In the genomic region with DNA sequence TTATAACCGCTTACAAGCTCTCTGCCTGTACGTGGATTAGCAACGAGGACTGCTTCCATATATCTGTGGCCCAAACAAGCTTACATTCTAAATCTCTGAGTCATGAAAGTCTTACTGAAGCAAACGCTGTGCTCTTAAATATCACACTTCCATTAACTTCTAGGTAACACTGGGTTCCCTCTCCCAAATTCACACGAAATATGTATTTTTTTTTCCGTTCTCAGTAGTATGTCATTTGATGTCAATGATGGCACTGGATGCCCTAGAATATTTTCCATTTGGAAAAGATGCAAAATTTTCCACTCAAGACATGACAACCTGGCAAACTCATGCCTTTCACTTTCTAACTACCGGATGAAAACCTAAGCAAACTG, we compare ENCODE assay signal across 9 mouse cellular contexts. TPM values are rescaled to one million over a fixed set of nuclear protein-coding genes. Genes with fewer than 3 reads are reported as not detected.
DNase-seq lines count a peak whose midpoint lies in the region; ATAC-seq and TF ChIP-seq lines count a peak whose summit lies in the region.
"Had no signal": no experiment of that assay in that cellular context is flagged by ENCODE, and none has a peak within 500 bp of the region (broad histone marks: within the 10 kb centered on the region; RNA-seq: fewer than 3 reads in every experiment).

No protein-coding gene starts in this region.

- WGBS in heart, embryonic 14.5 days = 24% methylated on average over 7 of the region's 7 CpGs
- WGBS in forebrain, embryonic 11.5 days = 43% methylated on average over 7 of the region's 7 CpGs
- 21% methylated on average over 7 of the region's 7 CpGs for WGBS in liver, embryonic 15.5 days (ENCODE audit: insufficient replicate concordance)

- H3K4me2 ChIP-seq in heart, embryonic 14.5 days (ENCODE audit: low read length) = peak overlapping the region; percentile 88
- peak overlapping the region; percentile 77 for H3K4me2 ChIP-seq in forebrain, embryonic 11.5 days (ENCODE audit: low read depth, low read length, severe bottlenecking)
- peak overlapping the region; percentile 69 for H3K4me2 ChIP-seq in liver, embryonic 15.5 days

- H3K9me3 ChIP-seq in heart, embryonic 14.5 days (ENCODE audit: control insufficient read depth, low read length) = no peaks in the 10 kb centered on the region
- no peaks in the 10 kb centered on the region for H3K9me3 ChIP-seq in ES-Bruce4 (replicated peaks; ENCODE audit: control insufficient read depth, insufficient read depth, low read length, poor library complexity, severe bottlenecking)
- H3K9me3 ChIP-seq in forebrain, embryonic 11.5 days (ENCODE audit: control insufficient read depth, low read length) = no peaks in the 10 kb centered on the region
- H3K9me3 ChIP-seq in liver, embryonic 15.5 days (replicated peaks) = no peaks in the 10 kb centered on the region

- intact Hi-C loops in heart, postnatal 25 days (cut with DNase I) = no loop called here
- intact Hi-C loops in left cerebral cortex, postnatal 36 days (cut with DNase I) = no loop called here

- H3K9ac ChIP-seq in heart, embryonic 14.5 days (ENCODE audit: low read length) = peak overlapping the region; percentile 94
- H3K9ac ChIP-seq in ES-Bruce4 (ENCODE audit: low read depth, poor library complexity, severe bottlenecking) = peak overlapping the region; percentile 83
- H3K9ac ChIP-seq in forebrain, embryonic 11.5 days (ENCODE audit: low read length) = peak overlapping the region; percentile 89
- peak overlapping the region; percentile 91 for H3K9ac ChIP-seq in liver, embryonic 15.5 days

- no peak for TF ChIP-seq POLR2A in ES-Bruce4 (IDR thresholded peaks at IDR 0.05; ENCODE audit: insufficient read depth, low read length)

- H3K4me1 ChIP-seq in heart, embryonic 14.5 days (ENCODE audit: control insufficient read depth in 2 of 2, insufficient read depth in 2 of 2, low read length in 2 of 2) = no peaks in the 10 kb centered on the region; a peak in 1 of 4 replicates
- peaks cover 2% of the 10 kb centered on the region for H3K4me1 ChIP-seq in ES-Bruce4 (ENCODE audit: control insufficient read depth, insufficient read depth, low read length)
- H3K4me1 ChIP-seq in forebrain, embryonic 11.5 days (replicated peaks; ENCODE audit: control insufficient read depth, insufficient read depth, low read length) = no peaks in the 10 kb centered on the region
- H3K4me1 ChIP-seq in liver, embryonic 15.5 days (replicated peaks) = peaks cover 18% of the 10 kb centered on the region

- DNase-seq in heart, postnatal 25 days (ENCODE audit: low spot score) = no peak
- DNase-seq in forebrain, embryonic 11.5 days (ENCODE audit: low spot score) = no peak
- no peak for DNase-seq in left cerebral cortex, postnatal 36 days (ENCODE audit: low spot score in 2 of 2)
- DNase-seq in spleen, adult 18-20 months = no peak
- DNase-seq in kidney, adult 18-20 months = no peak

- peak overlapping the region; percentile 67 to 87 for H3K27ac ChIP-seq in heart, embryonic 14.5 days (replicated peaks in 1 of 2; ENCODE audit: control insufficient read depth in 1 of 2, insufficient read depth in 1 of 2, low read depth in 2 of 2, low read length in 2 of 2)
- no peak overlapping the region for H3K27ac ChIP-seq in ES-Bruce4 (ENCODE audit: insufficient read depth, low read length)
- no peak overlapping the region for H3K27ac ChIP-seq in forebrain, embryonic 11.5 days (ENCODE audit: low read depth, low read length)
- peak overlapping the region; percentile 87 for H3K27ac ChIP-seq in liver, embryonic 15.5 days (replicated peaks)

- H3K27me3 ChIP-seq in heart, embryonic 14.5 days (ENCODE audit: control insufficient read depth, insufficient read depth, low read length) = no peaks in the 10 kb centered on the region; the same call in 1 of the 2 replicates
- H3K27me3 ChIP-seq in ES-Bruce4 (ENCODE audit: control insufficient read depth, insufficient read depth, low read length, poor library complexity, severe bottlenecking) = no peaks in the 10 kb centered on the region
- H3K27me3 ChIP-seq in forebrain, embryonic 11.5 days (ENCODE audit: control insufficient read depth, insufficient read depth, low read length) = no peaks in the 10 kb centered on the region
- H3K27me3 ChIP-seq in liver, embryonic 15.5 days = peaks cover 12% of the 10 kb centered on the region; the same call in 1 of the 2 replicates

- no peak for TF ChIP-seq CTCF in ES-Bruce4 (IDR thresholded peaks at IDR 0.05; ENCODE audit: low read depth, low read length)

- peaks cover 28% of the 10 kb centered on the region for H3K36me3 ChIP-seq in heart, embryonic 14.5 days (ENCODE audit: control insufficient read depth, insufficient read depth, low read length)
- peaks cover 7% of the 10 kb centered on the region for H3K36me3 ChIP-seq in ES-Bruce4 (ENCODE audit: control insufficient read depth, insufficient read depth, low read length, poor library complexity, severe bottlenecking)
- no peaks in the 10 kb centered on the region; the same call in 1 of the 2 replicates for H3K36me3 ChIP-seq in forebrain, embryonic 11.5 days (ENCODE audit: control insufficient read depth, insufficient read depth, low read length)
- peaks cover 27% of the 10 kb centered on the region for H3K36me3 ChIP-seq in liver, embryonic 15.5 days (replicated peaks)

- no peak for TF ChIP-seq EP300 in ES-Bruce4 (IDR thresholded peaks at IDR 0.05; ENCODE audit: insufficient read depth, low read depth, low read length)

- H3K4me3 ChIP-seq in heart, embryonic 14.5 days (ENCODE audit: control insufficient read depth in 1 of 2, insufficient read depth in 1 of 2, low read depth in 1 of 2, low read length in 2 of 2) = peak overlapping the region; percentile 87 to 98
- peak overlapping the region; percentile 55 for H3K4me3 ChIP-seq in ES-Bruce4 (ENCODE audit: low read depth, low read length)
- peak overlapping the region; percentile 89 for H3K4me3 ChIP-seq in forebrain, embryonic 11.5 days (ENCODE audit: low read depth, low read length)
- H3K4me3 ChIP-seq in liver, embryonic 15.5 days (replicated peaks) = peak overlapping the region; percentile 77

- ATAC-seq in heart, embryonic 14.5 days (ENCODE audit: insufficient number of reproducible peaks, insufficient read depth, low FRiP score, low read depth) = no peak
- ATAC-seq in forebrain, embryonic 11.5 days (replicated peaks; ENCODE audit: low FRiP score) = no peak
- no peak for ATAC-seq in liver, embryonic 15.5 days (ENCODE audit: insufficient read depth)

RNA-seq across cellular contexts. Expression of a gene that starts 0.8 kb away (rescaled TPM):
- polyA plus RNA-seq in heart, embryonic 14.5 days (2014; fragmentation: Nextera tagmentation; extraction: Ambion mirVana) = 8.7 and 9.0 TPM in 2 replicates
- total RNA-seq in heart, postnatal 25 days (2021) = 10 to 100 TPM; 19.7 to 21.1 TPM
- polyA plus RNA-seq in ES-Bruce4 (2011; ENCODE audit: insufficient read depth, insufficient read length, low read depth, missing spikeins) = 25.4 and 28.6 TPM in 2 replicates
- 16.7 TPM in 2 replicates for polyA plus RNA-seq in forebrain, embryonic 11.5 days (2014; fragmentation: Nextera tagmentation; extraction: Ambion mirVana)
- 5.4 and 6.0 TPM in 2 replicates for polyA plus RNA-seq in liver, embryonic 15.5 days (2015; fragmentation: Nextera tagmentation; extraction: Ambion mirVana)
- 100 to 1,000 TPM; 135 to 137 TPM for total RNA-seq in left cerebral cortex, postnatal 36 days (2021)

RNA-seq across cellular contexts. Expression of a gene that starts 18.2 kb away (rescaled TPM):
- polyA plus RNA-seq in heart, embryonic 14.5 days (2014; fragmentation: Nextera tagmentation; extraction: Ambion mirVana) = not detected in 2 replicates
- not detected for total RNA-seq in heart, postnatal 25 days (2021)
- polyA plus RNA-seq in ES-Bruce4 (2011; ENCODE audit: insufficient read depth, insufficient read length, low read depth, missing spikeins) = not detected in 2 replicates
- 0.07 TPM in 1 of 2 replicates, not detected in the other for polyA plus RNA-seq in forebrain, embryonic 11.5 days (2014; fragmentation: Nextera tagmentation; extraction: Ambion mirVana)
- polyA plus RNA-seq in liver, embryonic 15.5 days (2015; fragmentation: Nextera tagmentation; extraction: Ambion mirVana) = not detected in 2 replicates
- not detected for total RNA-seq in left cerebral cortex, postnatal 36 days (2021)
- total RNA-seq: megakaryocyte progenitor cell, adult 5-6 weeks had no signal

RNA-seq across cellular contexts. Expression of a gene that starts 39.6 kb away (rescaled TPM):
- 44.4 and 45.6 TPM in 2 replicates for polyA plus RNA-seq in heart, embryonic 14.5 days (2014; fragmentation: Nextera tagmentation; extraction: Ambion mirVana)
- 10 to 100 TPM; 54.8 to 56.9 TPM for total RNA-seq in heart, postnatal 25 days (2021)
- polyA plus RNA-seq in ES-Bruce4 (2011; ENCODE audit: insufficient read depth, insufficient read length, low read depth, missing spikeins) = 49.0 and 57.6 TPM in 2 replicates
- 59.2 and 65.7 TPM in 2 replicates for polyA plus RNA-seq in forebrain, embryonic 11.5 days (2014; fragmentation: Nextera tagmentation; extraction: Ambion mirVana)
- polyA plus RNA-seq in liver, embryonic 15.5 days (2015; fragmentation: Nextera tagmentation; extraction: Ambion mirVana) = 29.4 and 33.8 TPM in 2 replicates
- total RNA-seq in left cerebral cortex, postnatal 36 days (2021) = 10 to 100 TPM; 62.7 to 63.2 TPM

Comparison
In these comparisons a context has a peak if more than half of its experiments do, and no peak if none do; other contexts are left out.
1. H3K27ac ChIP-seq: peak in heart, embryonic 14.5 days (2 of 2) and liver, embryonic 15.5 days (single experiment); none in ES-Bruce4 (single experiment) and forebrain, embryonic 11.5 days (single experiment).
2. Peak in every context shown above with its lines, with median percentiles within 50 percentile points of each other: H3K4me2 ChIP-seq, H3K4me3 ChIP-seq and H3K9ac ChIP-seq.